Mouse (Mus musculus) MEL (cell line): ENCODE results near the gene Dgka. TPM values are rescaled to one million over a fixed set of nuclear protein-coding genes. Genes with fewer than 3 reads are reported as not detected.

Experiments used
- DNase-seq: peaks from one replicate; pipeline ENCODE4 v3.0.0; 2011; ENCODE audit warnings: low read depth, low spot score
- H3K27ac ChIP-seq: 2 replicates; pipeline ENCODE4 v1.5.1; 2012; ENCODE audit warnings: low read depth, mild to moderate bottlenecking, control low read depth, low read length, moderate library complexity; ENCODE audit not compliant: control insufficient read depth
- H3K27me3 ChIP-seq, 2 experiments: fragments of 150-350 bp in 1 of 2; sonication (generic) in 1 of 2; 2 replicates each; pipeline ENCODE4 v1.6.1; 2012; ENCODE audit warnings: low read length in 2 of 2, mild to moderate bottlenecking in 2 of 2, improper control_type of control experiment in 1 of 2, moderate library complexity in 1 of 2; ENCODE audit not compliant: insufficient read depth in 2 of 2, control insufficient read depth in 1 of 2
- H3K36me3 ChIP-seq, 2 experiments: 2 replicates each; pipeline ENCODE4 v1.6.1; 2012 to 2014; ENCODE audit warnings: low read length in 2 of 2, improper control_type of control experiment in 1 of 2, inconsistent platforms in 1 of 2, mild to moderate bottlenecking in 1 of 2; ENCODE audit not compliant: insufficient read depth in 2 of 2, control insufficient read depth in 1 of 2
- H3K4me1 ChIP-seq, 2 experiments: fragments of 150-350 bp in 1 of 2; sonication (generic) in 1 of 2; 2 replicates each; pipeline ENCODE4 v1.6.1; 2012; ENCODE audit warnings: low read length in 2 of 2, improper control_type of control experiment in 1 of 2, mild to moderate bottlenecking in 1 of 2; ENCODE audit not compliant: insufficient read depth in 2 of 2, control insufficient read depth in 1 of 2
- H3K4me3 ChIP-seq, 2 experiments: fragments of 150-350 bp in 1 of 2; sonication (generic) in 1 of 2; 2 replicates each; pipeline ENCODE4 v1.5.1; 2012; ENCODE audit warnings: low read depth in 2 of 2, low read length in 2 of 2, mild to moderate bottlenecking in 2 of 2, moderate library complexity in 2 of 2, control low read depth in 1 of 2, improper control_type of control experiment in 1 of 2; ENCODE audit not compliant: control insufficient read depth in 1 of 2, insufficient read depth in 1 of 2
- H3K79me2 ChIP-seq: 2 replicates; pipeline ENCODE4 v1.6.1; 2012; ENCODE audit warnings: mild to moderate bottlenecking, low read length, moderate library complexity; ENCODE audit not compliant: control insufficient read depth, poor library complexity, insufficient read depth
- H3K9ac ChIP-seq: 2 replicates; pipeline ENCODE4 v1.6.1; 2012; ENCODE audit warnings: low read depth, mild to moderate bottlenecking, control low read depth, low read length, moderate library complexity; ENCODE audit not compliant: control insufficient read depth, poor library complexity, severe bottlenecking
- H3K9me3 ChIP-seq: fragments of 150-350 bp; sonication (generic); replicated peaks from 2 replicates; pipeline ENCODE4 v1.6.1; 2012; ENCODE audit warnings: mild to moderate bottlenecking, low read length, improper control_type of control experiment, moderate library complexity; ENCODE audit not compliant: insufficient read depth
- CTCF ChIP-seq, 3 experiments: IDR thresholded peaks in 2 of 3; conservative IDR thresholded peaks in 1 of 3; 2 replicates each; pipeline ENCODE4 v1.5.1; 2011 to 2012; ENCODE audit warnings: low read length in 3 of 3, low read depth in 2 of 3, mild to moderate bottlenecking in 2 of 3, improper control_type of control experiment in 1 of 3, inconsistent platforms in 1 of 3, mixed read lengths in 1 of 3, moderate library complexity in 1 of 3; ENCODE audit not compliant: control insufficient read depth in 1 of 3, insufficient read depth in 1 of 3, poor library complexity in 1 of 3, severe bottlenecking in 1 of 3
- E2F4 ChIP-seq: IDR thresholded peaks from 2 replicates; pipeline ENCODE4 v1.6.1; 2011; ENCODE audit warnings: low read depth, low read length, improper control_type of control experiment, borderline replicate concordance
- ELF1 ChIP-seq: IDR thresholded peaks from 2 replicates; pipeline ENCODE4 v1.6.1; 2014; ENCODE audit warnings: low read depth, mild to moderate bottlenecking, inconsistent platforms, low read length, improper control_type of control experiment, moderate library complexity
- EP300 ChIP-seq, 2 experiments: IDR thresholded peaks; 2 replicates each; pipeline ENCODE4 v1.6.1; 2011; ENCODE audit warnings: improper control_type of control experiment in 2 of 2, low read length in 2 of 2, low read depth in 1 of 2, mild to moderate bottlenecking in 1 of 2
- ETS1 ChIP-seq: IDR thresholded peaks from 2 replicates; pipeline ENCODE4 v1.6.1; 2012; ENCODE audit warnings: low read depth, mild to moderate bottlenecking, inconsistent platforms, low read length, improper control_type of control experiment, moderate library complexity
- GABPA ChIP-seq: IDR thresholded peaks from 2 replicates; pipeline ENCODE4 v1.6.1; 2012; ENCODE audit warnings: low read depth, mild to moderate bottlenecking, inconsistent platforms, low read length, improper control_type of control experiment, moderate library complexity
- JUND ChIP-seq: IDR thresholded peaks from 2 replicates; pipeline ENCODE4 v1.6.1; 2011; ENCODE audit warnings: low read depth, mild to moderate bottlenecking, improper control_type of control experiment, low read length
- KAT2A ChIP-seq: conservative IDR thresholded peaks from 2 replicates; pipeline ENCODE4 v1.6.1; 2012; ENCODE audit warnings: low read depth, low read length, improper control_type of control experiment, inconsistent platforms
- MAFK ChIP-seq: IDR thresholded peaks from 2 replicates; pipeline ENCODE4 v1.6.1; 2011; ENCODE audit warnings: low read depth, mild to moderate bottlenecking, low read length, improper control_type of control experiment, borderline replicate concordance
- MAX ChIP-seq: IDR thresholded peaks from 2 replicates; pipeline ENCODE4 v1.6.1; 2011; ENCODE audit warnings: low read length, improper control_type of control experiment
- MAZ ChIP-seq: IDR thresholded peaks from 2 replicates; pipeline ENCODE4 v1.6.1; 2012; ENCODE audit warnings: low read depth, mild to moderate bottlenecking, inconsistent platforms, low read length, improper control_type of control experiment
- MEF2A ChIP-seq: IDR thresholded peaks from 2 replicates; pipeline ENCODE4 v1.6.1; 2014; ENCODE audit warnings: low read depth, mild to moderate bottlenecking, inconsistent platforms, low read length, improper control_type of control experiment; ENCODE audit not compliant: poor library complexity, insufficient replicate concordance, severe bottlenecking; ENCODE audit errors: extremely low read depth
- MYC ChIP-seq: IDR thresholded peaks from 2 replicates; pipeline ENCODE4 v1.6.1; 2011; ENCODE audit warnings: low read depth, mild to moderate bottlenecking, low read length, improper control_type of control experiment, moderate library complexity
- POLR2A ChIP-seq, 2 experiments: IDR thresholded peaks; 2 replicates each; pipeline ENCODE4 v1.6.1; 2011 to 2012; ENCODE audit warnings: low read length in 2 of 2, mild to moderate bottlenecking in 2 of 2, control low read depth in 1 of 2, improper control_type of control experiment in 1 of 2, low read depth in 1 of 2, moderate library complexity in 1 of 2; ENCODE audit not compliant: control insufficient read depth in 1 of 2, insufficient read depth in 1 of 2, poor library complexity in 1 of 2
- POLR2AphosphoS2 ChIP-seq: IDR thresholded peaks from 2 replicates; pipeline ENCODE4 v1.6.1; 2011; ENCODE audit warnings: low read length, improper control_type of control experiment
- RAD21 ChIP-seq: IDR thresholded peaks from 2 replicates; pipeline ENCODE4 v1.6.1; 2011; ENCODE audit warnings: mild to moderate bottlenecking, low read depth, low read length, improper control_type of control experiment
- RCOR1 ChIP-seq: IDR thresholded peaks from 2 replicates; pipeline ENCODE4 v1.6.1; 2012; ENCODE audit warnings: low read depth, mild to moderate bottlenecking, inconsistent platforms, low read length, improper control_type of control experiment
- SIN3A ChIP-seq: IDR thresholded peaks from 2 replicates; pipeline ENCODE4 v1.6.1; 2012; ENCODE audit warnings: low read length, improper control_type of control experiment, inconsistent platforms
- SMC3 ChIP-seq: IDR thresholded peaks from 2 replicates; pipeline ENCODE4 v1.6.1; 2011; ENCODE audit warnings: low read depth, low read length, improper control_type of control experiment
- TCF12 ChIP-seq: IDR thresholded peaks from 2 replicates; pipeline ENCODE4 v1.6.1; 2014; ENCODE audit warnings: low read depth, mild to moderate bottlenecking, inconsistent platforms, low read length, improper control_type of control experiment, moderate library complexity
- UBTF ChIP-seq: IDR thresholded peaks from 2 replicates; pipeline ENCODE4 v1.6.1; 2012; ENCODE audit warnings: low read depth, mild to moderate bottlenecking, inconsistent platforms, low read length, improper control_type of control experiment, moderate library complexity, borderline replicate concordance; ENCODE audit not compliant: insufficient read depth
- USF2 ChIP-seq, 2 experiments: IDR thresholded peaks; 2 replicates each; pipeline ENCODE4 v1.6.1; 2011 to 2012; ENCODE audit warnings: improper control_type of control experiment in 2 of 2, low read length in 2 of 2, borderline replicate concordance in 1 of 2, inconsistent platforms in 1 of 2, low read depth in 1 of 2, mild to moderate bottlenecking in 1 of 2; ENCODE audit not compliant: insufficient read depth in 1 of 2
- ZKSCAN1 ChIP-seq: IDR thresholded peaks from 2 replicates; pipeline ENCODE4 v1.6.1; 2012; ENCODE audit warnings: low read depth, mild to moderate bottlenecking, inconsistent platforms, low read length, improper control_type of control experiment, moderate library complexity
- ZMIZ1 ChIP-seq: IDR thresholded peaks from 2 replicates; pipeline ENCODE4 v1.6.1; 2012; ENCODE audit warnings: low read depth, mild to moderate bottlenecking, inconsistent platforms, low read length, improper control_type of control experiment, moderate library complexity
- ZNF384 ChIP-seq: IDR thresholded peaks from 2 replicates; pipeline ENCODE4 v1.6.1; 2012; ENCODE audit warnings: low read depth, mild to moderate bottlenecking, inconsistent platforms, low read length, improper control_type of control experiment
- polyA plus RNA-seq, 2 experiments: library from polyadenylated mRNA; stranded (reverse) in 1 of 2; unstranded in 1 of 2; fragments of >175 nt in 1 of 2; fragments of >200 nt in 1 of 2; gene quantifications; 2 replicates each; pipeline versions ENCODE4 v1.2.1 to v1.2.4; 2012; ENCODE audit warnings: low replicate concordance in 2 of 2, low read depth in 1 of 2; ENCODE audit not compliant: insufficient read length in 2 of 2, insufficient read depth in 1 of 2, missing spikeins in 1 of 2
- total RNA-seq: library from RNA; depleted of rRNA; stranded (reverse); fragments of 300-350 nt; gene quantifications from 2 replicates; pipeline ENCODE4 v1.2.3, GENCODE M21; 2012

Gene Dgka
- total and polyA plus RNA-seq, 3 experiments = 0.69 to 3.5 TPM; not detected in 1

GRCm38 (mm10) chr10:128793258-128793657 lies 48.6 kb upstream of the Dgka start:
- Histone ChIP-seq H3K9ac (no peak overlapping the region), H3K9me3 (no peaks in the 10 kb centered on the region), H3K36me3 (peaks cover 0 to 5% of the 10 kb centered on the region in 2 experiments; a peak in 2 of 4 replicates), H3K4me1 (peaks cover 0 to 7% of the 10 kb centered on the region in 2 experiments; a peak in 1 of 4 replicates), H3K4me3 (no peak overlapping the region), H3K27ac (no peak overlapping the region; the same call in 1 of the 2 replicates), H3K27me3 (no peaks in the 10 kb centered on the region), H3K79me2 (no peaks in the 10 kb centered on the region)
- peak; percentile 76 for DNase-seq
- TF ChIP-seq RCOR1 (no peak), SIN3A (no peak), MAFK (peak; percentile 74; the same call in 1 of the 2 replicates), POLR2AphosphoS2 (no peak), KAT2A (no peak), UBTF (no peak), ZKSCAN1 (no peak), GABPA (peak; percentile 90), MAX (no peak), ZNF384 (no peak), E2F4 (no peak), CTCF (IDR thresholded peaks at IDR 0.05 in 2 of 3, conservative IDR thresholded peaks at IDR 0.05 in 1 of 3; ENCODE audit: control insufficient read depth in 1 of 3, insufficient read depth in 1 of 3, low read depth in 2 of 3, low read length in 3 of 3, poor library complexity in 1 of 3, severe bottlenecking in 1 of 3) (no peak), ZMIZ1 (no peak), ELF1 (no peak), TCF12 (no peak), POLR2A (IDR thresholded peaks at IDR 0.05; ENCODE audit: control insufficient read depth in 1 of 2, insufficient read depth in 1 of 2, low read depth in 1 of 2, low read length in 2 of 2, poor library complexity in 1 of 2) (no peak), MEF2A (no peak), MYC (no peak), SMC3 (no peak), MAZ (no peak), RAD21 (no peak), EP300 (IDR thresholded peaks at IDR 0.05; ENCODE audit: low read depth in 1 of 2, low read length in 2 of 2) (peak in 1 of 2 experiments; percentile 27; a peak in 1 of 4 replicates), USF2 (IDR thresholded peaks at IDR 0.05; ENCODE audit: borderline replicate concordance in 1 of 2, insufficient read depth in 1 of 2, low read depth in 1 of 2, low read length in 2 of 2) (no peak), ETS1 (no peak), JUND (no peak)
